Mouse (Mus musculus) regulatory T cell (primary cell): ENCODE measurements around the gene Gas6.

Experiments
- in situ Hi-C: fragments of 300-600 bp; cut with MboI, MseI; formaldehyde crosslinking; loops from one replicate; pipeline ENCODE4 v1.15.1; 2025; ENCODE audit warnings: high pct_unique_total_duplicates

The Gas6 gene

GRCm38 (mm10) chr8:13461843-13462242 lies 32.4 kb downstream of the Gas6 start:
- in situ Hi-C loops = loop anchor here (5.0 kb wide), 1 partner anchor 50 kb away; no protein-coding TSS in a partner anchor

- in situ Hi-C loops = loop anchor here (5.0 kb wide), 1 partner anchor 49 kb away; no protein-coding TSS in a partner anchor
These were observed 33.1 kb downstream of the Gas6 start for GRCm38 (mm10) chr8:13461085-13461765.

- in situ Hi-C loops = no loop called here
These were observed 34.9 kb downstream of the Gas6 start for GRCm38 (mm10) chr8:13459431-13459830.

GRCm38 (mm10) chr8:13455295-13455694 lies 39.0 kb downstream of the Gas6 start:
- in situ Hi-C loops = no loop called here

- in situ Hi-C loops = no loop called here
These were observed 39.8 kb downstream of the Gas6 start for GRCm38 (mm10) chr8:13454341-13455113.

- in situ Hi-C loops = no loop called here
These were observed 42.5 kb downstream of the Gas6 start for GRCm38 (mm10) chr8:13451747-13452277.

GRCm38 (mm10) chr8:13448145-13448544 lies 46.1 kb downstream of the Gas6 start:
- in situ Hi-C loops = no loop called here

- in situ Hi-C loops = no loop called here
These were observed 47.8 kb downstream of the Gas6 start for GRCm38 (mm10) chr8:13446456-13446855.

- in situ Hi-C loops = no loop called here
These were observed 52.1 kb downstream of the Gas6 start for GRCm38 (mm10) chr8:13442152-13442551.

- in situ Hi-C loops = no loop called here
These were observed 56.8 kb downstream of the Gas6 start for GRCm38 (mm10) chr8:13437531-13437930.

- in situ Hi-C loops = no loop called here
These were observed 58.2 kb downstream of the Gas6 start for GRCm38 (mm10) chr8:13436052-13436451.

- in situ Hi-C loops = no loop called here
These were observed 59.4 kb downstream of the Gas6 start, which contains the start of gene Tmem255b for GRCm38 (mm10) chr8:13434889-13435288. TSS of gene Tmem255b (plus strand) at chr8:13435189.

GRCm38 (mm10) chr8:13433130-13433529 lies 61.2 kb downstream of the Gas6 start:
- in situ Hi-C loops = no loop called here

- in situ Hi-C loops = no loop called here
These were observed 63.4 kb downstream of the Gas6 start for GRCm38 (mm10) chr8:13430866-13431265.

GRCm38 (mm10) chr8:13430412-13430811 lies 63.9 kb downstream of the Gas6 start:
- in situ Hi-C loops = no loop called here

- in situ Hi-C loops = no loop called here
These were observed 66.1 kb downstream of the Gas6 start for GRCm38 (mm10) chr8:13428156-13428555.

- in situ Hi-C loops = no loop called here
These were observed 66.9 kb downstream of the Gas6 start for GRCm38 (mm10) chr8:13427351-13427750.

- in situ Hi-C loops = no loop called here
These were observed 73.3 kb downstream of the Gas6 start for GRCm38 (mm10) chr8:13420970-13421369.

- in situ Hi-C loops = no loop called here
These were observed 75.1 kb downstream of the Gas6 start for GRCm38 (mm10) chr8:13419111-13419639.

GRCm38 (mm10) chr8:13415879-13416278 lies 78.4 kb downstream of the Gas6 start:
- in situ Hi-C loops = no loop called here
